Mouse (Mus musculus) G1E-ER4 (cell line): Measurements from ENCODE around the gene Ptges3l. TPM values are rescaled to one million over a fixed set of nuclear protein-coding genes. Genes with fewer than 3 reads are reported as not detected.
A peak's percentile ranks its signal among the peaks of the same experiment; 100 is the strongest.

Experiments used
- GATA1 ChIP-seq: IDR thresholded peaks from one replicate; pipeline ENCODE4 v1.8.0; 2012; ENCODE audit warnings: low read length, inconsistent platforms
- polyA plus RNA-seq: library from polyadenylated mRNA; stranded (reverse); fragments of >175 nt; gene quantifications from 2 replicates; pipeline ENCODE4 v1.2.3, GENCODE M21; 2012

Gene Ptges3l
- polyA plus RNA-seq, result 0.25 and 0.30 TPM in 2 replicates

GRCm38 (mm10) chr11:101424925-101425813 lies at the start of gene Ptges3l, which contains the start of gene Rundc1:
TSS of gene Ptges3l (minus strand) at chr11:101425333.
TSS of gene Rundc1 (plus strand) at chr11:101425085.
- no peak for TF ChIP-seq GATA1

- no peak for TF ChIP-seq GATA1
Observed at GRCm38 (mm10) chr11:101474298-101474697, 49.2 kb upstream of the Ptges3l start.

- no peak for TF ChIP-seq GATA1
Observed at GRCm38 (mm10) chr11:101472336-101472735, 47.2 kb upstream of the Ptges3l start.

- no peak for TF ChIP-seq GATA1
Observed at GRCm38 (mm10) chr11:101471926-101472325, 46.8 kb upstream of the Ptges3l start.

GRCm38 (mm10) chr11:101470206-101470605 lies 45.1 kb upstream of the Ptges3l start:
- no peak for TF ChIP-seq GATA1

- TF ChIP-seq GATA1, result no peak
Observed at GRCm38 (mm10) chr11:101469155-101469554, 44.0 kb upstream of the Ptges3l start.

GRCm38 (mm10) chr11:101468731-101469130 lies 43.6 kb upstream of the Ptges3l start:
- no peak for TF ChIP-seq GATA1

GRCm38 (mm10) chr11:101468263-101468688 lies 43.1 kb upstream of the Ptges3l start:
- TF ChIP-seq GATA1, result no peak

GRCm38 (mm10) chr11:101467477-101468262 lies 42.5 kb upstream of the Ptges3l start:
- TF ChIP-seq GATA1, result no peak

- no peak for TF ChIP-seq GATA1
Observed at GRCm38 (mm10) chr11:101465869-101466551, 40.9 kb upstream of the Ptges3l start, which contains the start of gene Vat1. TSS of gene Vat1 (minus strand) at chr11:101466230.

- TF ChIP-seq GATA1, result no peak
Observed at GRCm38 (mm10) chr11:101465101-101465868, 40.2 kb upstream of the Ptges3l start.

GRCm38 (mm10) chr11:101464211-101465100 lies 39.3 kb upstream of the Ptges3l start, which contains the start of gene Rnd2:
TSS of gene Rnd2 (plus strand) at chr11:101464999.
- TF ChIP-seq GATA1, result no peak

- peak; percentile 4 for TF ChIP-seq GATA1
Observed at GRCm38 (mm10) chr11:101462583-101463440, 37.7 kb upstream of the Ptges3l start.
